Mouse (Mus musculus): ENCODE results near the gene Nceh1.

Gene Nceh1

DNA sequence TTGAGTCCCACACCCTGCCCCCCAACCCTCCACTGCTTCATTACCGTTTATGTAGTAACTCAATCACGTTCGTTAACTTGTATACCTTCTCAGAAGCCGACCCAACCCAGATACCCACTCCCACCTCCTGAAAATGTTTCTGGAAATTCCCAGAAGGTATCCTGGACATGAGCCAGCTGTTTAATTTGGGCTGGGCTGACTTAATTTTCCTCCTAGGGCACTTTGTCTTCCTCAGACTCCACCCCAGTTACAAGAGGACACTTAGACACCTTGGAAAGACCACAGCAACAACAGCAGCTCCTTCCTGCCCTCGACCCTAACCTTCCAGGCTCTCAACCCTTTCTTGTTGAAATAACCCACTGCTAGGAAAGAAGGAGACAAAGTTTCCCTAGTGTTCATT is 140.8 kb downstream of the Nceh1 start:
- no peak for DNase-seq (ENCODE audit: low spot score)

DNA sequence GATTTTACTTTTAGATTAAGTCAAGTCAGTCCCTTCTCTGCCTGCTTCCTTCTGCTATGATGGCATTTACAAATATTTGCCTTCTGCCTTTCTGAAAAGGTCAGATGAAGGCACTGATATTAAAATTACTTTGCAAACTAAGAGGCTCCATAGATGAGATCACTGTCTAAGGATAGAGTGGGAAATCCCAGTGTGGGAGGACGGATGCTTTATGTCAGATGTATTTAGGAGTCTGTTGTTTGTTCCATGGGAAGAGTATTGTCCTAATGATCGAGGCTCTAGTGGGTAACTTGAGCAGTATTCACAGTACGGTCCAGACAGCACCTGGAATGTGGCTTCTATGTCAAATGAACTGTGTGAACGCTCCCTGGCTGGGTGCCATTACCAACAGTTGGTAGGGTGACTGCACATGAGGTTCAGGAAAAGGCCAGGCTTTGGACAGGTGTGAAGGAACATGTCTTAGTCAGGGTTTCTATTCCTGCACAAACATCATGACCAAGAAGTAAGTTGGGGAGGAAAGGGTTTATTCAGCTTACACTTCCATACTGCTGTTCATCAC is 143.9 kb downstream of the Nceh1 start:
- no peak for DNase-seq (ENCODE audit: low spot score)

GRCm38 (mm10) chr3:27330706-27331105 is 147.9 kb downstream of the Nceh1 start:
- no peak for DNase-seq (ENCODE audit: low spot score)
